Mouse (Mus musculus) erythroblast, adult 5-6 weeks (primary cell): ENCODE results near the gene Ube2o. TPM values are rescaled to one million over a fixed set of nuclear protein-coding genes. Genes with fewer than 3 reads are reported as not detected.

ENCODE experiments used
- ATAC-seq: replicated peaks from 2 replicates; pipeline ENCODE4 v1.8.0; 2016; ENCODE audit warnings: moderate number of reproducible peaks, mild to moderate bottlenecking, moderate TSS enrichment, inconsistent platforms; ENCODE audit not compliant: poor library complexity, low FRiP score, severe bottlenecking
- total RNA-seq, 2 experiments: library from RNA; stranded (forward) in 1 of 2; stranded (reverse) in 1 of 2; fragments of 150-400 nt in 1 of 2; fragments of 200-764, 138-1000 nt in 1 of 2; gene quantifications; 2 replicates each; pipeline versions ENCODE4 v1.2.3 to v1.2.4; 2015 to 2017; ENCODE audit warnings: low replicate concordance in 2 of 2

The Ube2o gene
- total RNA-seq (2015; ENCODE audit: low replicate concordance), result 473 and 508 TPM in 2 replicates
- 800 and 935 TPM in 2 replicates for total RNA-seq (2017; ENCODE audit: low replicate concordance)

GRCm38 (mm10) chr11:116581376-116581814 lies at the start of gene Ube2o:
TSS of gene Ube2o (minus strand) at chr11:116581447.
- peak; percentile 75 for ATAC-seq

GRCm38 (mm10) chr11:116630171-116630965 lies 49.1 kb upstream of the Ube2o start:
- ATAC-seq, result no peak

- no peak for ATAC-seq
Measured at GRCm38 (mm10) chr11:116629472-116629871, 48.2 kb upstream of the Ube2o start.

GRCm38 (mm10) chr11:116628712-116629111 lies 47.5 kb upstream of the Ube2o start:
- ATAC-seq, result peak; percentile 62

GRCm38 (mm10) chr11:116627072-116628020 lies 46.1 kb upstream of the Ube2o start:
- ATAC-seq, result no peak

- no peak for ATAC-seq
Measured at GRCm38 (mm10) chr11:116626299-116627071, 45.2 kb upstream of the Ube2o start, which contains the start of gene Rhbdf2. TSS of gene Rhbdf2 (minus strand) at chr11:116627019.

GRCm38 (mm10) chr11:116625081-116626000 lies 44.1 kb upstream of the Ube2o start:
- no peak for ATAC-seq

- peak; percentile 65 for ATAC-seq
Measured at GRCm38 (mm10) chr11:116624131-116624832, 43.0 kb upstream of the Ube2o start.

GRCm38 (mm10) chr11:116623281-116624124 lies 42.3 kb upstream of the Ube2o start:
- 0 out of 2 replicates have a peak, but pooled peaks have one; percentile 6 for ATAC-seq

GRCm38 (mm10) chr11:116621258-116621704 lies 40.0 kb upstream of the Ube2o start:
- no peak for ATAC-seq

- 0 out of 2 replicates have a peak, but pooled peaks have one; percentile 27 for ATAC-seq
Measured at GRCm38 (mm10) chr11:116620559-116621253, 39.5 kb upstream of the Ube2o start.

- peak; percentile 38 for ATAC-seq
Measured at GRCm38 (mm10) chr11:116620073-116620472, 38.8 kb upstream of the Ube2o start.

- no peak for ATAC-seq
Measured at GRCm38 (mm10) chr11:116619561-116619960, 38.3 kb upstream of the Ube2o start.

- ATAC-seq, result no peak
Measured at GRCm38 (mm10) chr11:116619156-116619555, 37.9 kb upstream of the Ube2o start.

- no peak for ATAC-seq
Measured at GRCm38 (mm10) chr11:116618666-116619065, 37.4 kb upstream of the Ube2o start.

- ATAC-seq, result no peak
Measured at GRCm38 (mm10) chr11:116617641-116618040, 36.4 kb upstream of the Ube2o start.
